7 mouse cellular contexts compared by ENCODE assay signal in the genomic region with DNA sequence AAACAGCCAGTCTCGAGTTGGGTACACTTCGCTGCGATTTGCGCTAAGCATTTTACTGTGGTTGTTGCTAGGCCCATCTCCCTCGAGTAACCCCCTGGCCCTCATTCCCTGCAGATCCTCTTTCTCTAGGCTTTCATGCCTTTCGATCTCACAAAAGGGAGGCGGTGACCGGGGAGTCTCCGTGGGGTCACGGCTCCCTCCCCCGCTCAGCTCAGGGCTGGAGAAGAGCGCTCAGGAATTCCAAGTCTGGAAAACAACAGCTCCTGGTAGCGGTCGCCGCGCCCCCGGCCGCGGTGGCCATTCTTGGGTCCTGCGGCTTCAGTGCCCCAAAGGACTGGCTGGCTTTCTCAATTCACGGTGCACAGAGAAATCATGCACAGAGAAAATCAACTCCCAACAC. TPM values are rescaled to one million over a fixed set of nuclear protein-coding genes. Genes with fewer than 3 reads are reported as not detected.
DNase-seq lines count a peak whose midpoint lies in the region; ATAC-seq lines count a peak whose summit lies in the region.

No protein-coding gene starts in this region.

- H3K4me1 ChIP-seq in embryonic facial prominence, embryonic 12.5 days = peaks cover 55% of the 10 kb centered on the region
- peaks cover 16% of the 10 kb centered on the region for H3K4me1 ChIP-seq in stomach, embryonic 15.5 days

- H3K9me3 ChIP-seq in embryonic facial prominence, embryonic 12.5 days = no peaks in the 10 kb centered on the region
- H3K9me3 ChIP-seq in stomach, embryonic 15.5 days = no peaks in the 10 kb centered on the region

- WGBS in embryonic facial prominence, embryonic 12.5 days = 2% methylated on average over 21 of the region's 21 CpGs
- WGBS in stomach, embryonic 15.5 days = 7% methylated on average over 21 of the region's 21 CpGs

- ATAC-seq in embryonic facial prominence, embryonic 12.5 days (ENCODE audit: insufficient number of reproducible peaks, insufficient read depth, low FRiP score, low TSS enrichment) = no peak
- ATAC-seq in stomach, embryonic 15.5 days (ENCODE audit: insufficient read depth, low FRiP score, low read depth) = no peak

- no peaks in the 10 kb centered on the region for H3K36me3 ChIP-seq in embryonic facial prominence, embryonic 12.5 days
- no peaks in the 10 kb centered on the region for H3K36me3 ChIP-seq in stomach, embryonic 15.5 days

- H3K27me3 ChIP-seq in embryonic facial prominence, embryonic 12.5 days = no peaks in the 10 kb centered on the region
- peaks cover 9% of the 10 kb centered on the region; the same call in 1 of the 2 replicates for H3K27me3 ChIP-seq in stomach, embryonic 15.5 days (replicated peaks)

- peak overlapping the region; percentile 97 for H3K9ac ChIP-seq in embryonic facial prominence, embryonic 12.5 days
- H3K9ac ChIP-seq in stomach, embryonic 15.5 days = no peak overlapping the region

- peak overlapping the region; percentile 84 for H3K4me2 ChIP-seq in embryonic facial prominence, embryonic 12.5 days (replicated peaks)
- peak overlapping the region; percentile 96 for H3K4me2 ChIP-seq in stomach, embryonic 15.5 days

- H3K4me3 ChIP-seq in embryonic facial prominence, embryonic 12.5 days = peak overlapping the region; percentile 87
- H3K4me3 ChIP-seq in stomach, embryonic 15.5 days (replicated peaks) = peak overlapping the region; percentile 72

- peak; percentile 70 for DNase-seq in ovary, adult 18-20 months (ENCODE audit: low spot score)
- no peak for DNase-seq in ovary, postnatal 10 days (ENCODE audit: low spot score)
- peak; percentile 48 for DNase-seq in heart, postnatal 4 days
- DNase-seq in lung, postnatal 10 days = peak; percentile 63
- no peak for DNase-seq in natural killer cell, adult 2 months (ENCODE audit: low spot score in 2 of 2)

- H3K27ac ChIP-seq in embryonic facial prominence, embryonic 12.5 days = peak overlapping the region; percentile 99
- H3K27ac ChIP-seq in stomach, embryonic 15.5 days = peak overlapping the region; percentile 49; the same call in 1 of the 2 replicates

RNA-seq across cellular contexts. Expression of a gene that starts 3.0 kb away (rescaled TPM):
- polyA plus RNA-seq in embryonic facial prominence, embryonic 12.5 days (2016; fragmentation: Nextera tagmentation; extraction: Ambion mirVana) = 18.8 and 20.8 TPM in 2 replicates
- 1 to 10 TPM; 7.0 TPM for total RNA-seq in heart, postnatal 4 days (2021)
- polyA plus RNA-seq in stomach, embryonic 15.5 days (2015; fragmentation: Nextera tagmentation; extraction: Ambion mirVana) = 8.3 and 9.5 TPM in 2 replicates

Comparison
In these comparisons a context has a peak if more than half of its experiments do, and no peak if none do; other contexts are left out.
1. DNase-seq: peak in ovary, adult 18-20 months (single experiment), heart, postnatal 4 days (single experiment) and lung, postnatal 10 days (single experiment); none in ovary, postnatal 10 days (single experiment) and natural killer cell, adult 2 months (0 of 2).